Mouse (Mus musculus) midbrain, embryonic 13.5 days (tissue): ENCODE data around the gene Apol9a. TPM values are rescaled to one million over a fixed set of nuclear protein-coding genes. Genes with fewer than 3 reads are reported as not detected.
"Not testable (repeated sequence)": the region's sequence is repeated elsewhere in the genome, so short reads cannot be mapped to it uniquely, and the experiment has no call there.

Source experiments
- ATAC-seq: fragments of 200-750 bp; cut with Nextera tagmentation; 2 replicates; pipeline ENCODE4 v1.8.0; 2017; ENCODE audit warnings: mild to moderate bottlenecking, moderate TSS enrichment, moderate library complexity
- H3K27ac ChIP-seq: fragments of 300-500 bp; sonication (generic); 2 replicates; pipeline ENCODE4 v1.5.1; 2015; ENCODE audit warnings: inconsistent platforms, mild to moderate bottlenecking, moderate library complexity
- H3K27me3 ChIP-seq: fragments of 300-500 bp; sonication (generic); 2 replicates; pipeline ENCODE4 v1.6.1; 2015; ENCODE audit warnings: mild to moderate bottlenecking, inconsistent platforms
- H3K36me3 ChIP-seq: fragments of 300-500 bp; sonication (generic); 2 replicates; pipeline ENCODE4 v1.6.1; 2015; ENCODE audit warnings: mild to moderate bottlenecking, inconsistent platforms
- H3K4me1 ChIP-seq: fragments of 300-500 bp; sonication (generic); replicated peaks from 2 replicates; pipeline ENCODE4 v1.6.1; 2015; ENCODE audit warnings: inconsistent platforms
- H3K4me2 ChIP-seq: fragments of 300-500 bp; sonication (generic); replicated peaks from 2 replicates; pipeline ENCODE4 v1.6.1; 2015; ENCODE audit warnings: moderate library complexity, mild to moderate bottlenecking, inconsistent platforms
- H3K4me3 ChIP-seq: fragments of 300-500 bp; sonication (generic); replicated peaks from 2 replicates; pipeline ENCODE4 v1.5.1; 2015; ENCODE audit warnings: mild to moderate bottlenecking, inconsistent platforms
- H3K9ac ChIP-seq: fragments of 300-500 bp; sonication (generic); replicated peaks from 2 replicates; pipeline ENCODE4 v1.6.1; 2015; ENCODE audit warnings: mild to moderate bottlenecking, inconsistent platforms
- H3K9me3 ChIP-seq: fragments of 300-500 bp; sonication (generic); 2 replicates; pipeline ENCODE4 v1.6.1; 2016; ENCODE audit warnings: mild to moderate bottlenecking, inconsistent platforms
- WGBS: fragments of 180-500 bp; shearing (Covaris S2); methylation state at CpG from one replicate; pipeline ENCODE4 v1.1.7; 2015; 5-methylcytosine and 5-hydroxymethylcytosine counted together
- polyA plus RNA-seq: library from polyadenylated mRNA; unstranded; fragments of >200 nt; fragmentation: Nextera tagmentation; extraction: Ambion mirVana; gene quantifications from 2 replicates; pipeline ENCODE4 v1.2.1, GENCODE M21; 2015

Gene Apol9a
- polyA plus RNA-seq, 1 experiment from 2014 or later, result not detected

GRCm38 (mm10) chr15:77399027-77399426, 11.9 kb downstream of the Apol9a start, which contains the start of gene Apol7a:
Gene Apol7a, minus strand, starts transcription at chr15:77399110.
- H3K27ac ChIP-seq, H3K9me3 ChIP-seq, H3K4me3 ChIP-seq, H3K9ac ChIP-seq, H3K36me3 ChIP-seq, H3K4me2 ChIP-seq, H3K4me1 ChIP-seq, ATAC-seq, H3K27me3 ChIP-seq: not testable (repeated sequence)
- WGBS, result 62% methylated on average over 9 of the region's 9 CpGs

DNA sequence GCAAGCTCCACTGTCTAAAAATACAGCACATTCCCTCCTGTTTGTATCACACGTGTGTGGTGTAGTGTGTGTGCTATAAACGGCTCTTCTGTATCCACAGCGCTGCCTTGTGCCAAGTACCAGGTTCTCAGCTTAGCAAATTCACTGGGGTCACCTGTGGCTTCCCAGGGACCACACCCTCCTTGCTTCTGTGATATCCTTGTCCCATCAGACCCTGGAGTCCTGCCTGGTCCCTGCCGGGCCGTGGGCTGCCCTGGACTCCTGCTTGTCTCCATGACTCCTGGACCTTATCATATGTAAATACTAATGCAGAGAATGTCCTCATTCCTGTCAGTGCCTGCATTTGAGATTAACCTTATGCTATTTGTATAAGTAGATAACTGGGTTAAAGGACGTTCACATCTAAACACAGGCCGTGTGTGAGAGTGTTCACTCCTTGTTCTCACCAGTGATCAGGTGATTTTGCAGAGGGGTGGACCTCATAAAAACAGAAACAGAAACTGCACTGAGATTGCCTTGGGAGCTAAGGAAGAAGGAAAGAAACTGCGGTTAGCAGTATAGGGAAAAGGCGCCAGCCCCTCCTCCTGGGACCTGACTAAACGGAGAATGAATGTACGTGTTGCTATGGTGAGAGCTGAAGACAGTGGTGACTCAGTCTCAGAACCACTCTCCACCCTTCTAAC, 13.3 kb downstream of the Apol9a start:
- H3K27me3 ChIP-seq, H3K36me3 ChIP-seq, H3K9ac ChIP-seq, H3K9me3 ChIP-seq, H3K4me1 ChIP-seq, ATAC-seq, H3K4me3 ChIP-seq, H3K27ac ChIP-seq, H3K4me2 ChIP-seq: not testable (repeated sequence)
- WGBS, result 78% methylated on average over 11 of the region's 11 CpGs

- ATAC-seq, H3K9ac ChIP-seq, H3K27me3 ChIP-seq, H3K36me3 ChIP-seq, H3K4me3 ChIP-seq, H3K27ac ChIP-seq, H3K4me1 ChIP-seq, H3K4me2 ChIP-seq, H3K9me3 ChIP-seq: not testable (repeated sequence)
- WGBS, result 72% methylated on average over 3 of the region's 3 CpGs
Measured at GRCm38 (mm10) chr15:77393832-77394231, 17.1 kb downstream of the Apol9a start.

DNA sequence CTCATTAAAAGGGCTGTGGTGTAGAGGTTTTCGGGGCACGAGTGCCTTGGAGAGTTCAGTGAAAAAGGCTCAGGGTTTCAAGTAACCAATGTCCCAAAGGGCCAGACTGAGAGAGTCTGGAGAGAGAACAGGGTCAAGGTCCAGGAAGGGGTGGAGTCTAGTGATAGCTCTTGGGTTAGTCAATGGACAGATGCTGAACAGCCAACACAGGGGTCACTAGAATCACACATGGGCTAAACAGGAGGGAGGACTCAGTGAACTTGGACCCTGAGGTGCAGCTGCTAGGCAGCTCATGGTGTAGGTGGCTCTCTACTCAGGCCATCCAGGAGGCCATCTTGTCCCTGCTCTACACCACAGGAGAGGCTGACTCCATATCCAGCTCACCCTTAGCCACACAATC, 23.5 kb downstream of the Apol9a start:
- H3K27ac ChIP-seq, result no peak overlapping the region
- H3K9me3 ChIP-seq, result no peaks in the 10 kb centered on the region
- no peaks in the 10 kb centered on the region for H3K27me3 ChIP-seq
- no peak overlapping the region for H3K9ac ChIP-seq
- no peak for ATAC-seq
- 93% methylated on average over 2 of the region's 2 CpGs for WGBS
- H3K36me3 ChIP-seq, result no peaks in the 10 kb centered on the region
- no peak overlapping the region for H3K4me3 ChIP-seq
- H3K4me1 ChIP-seq, result no peaks in the 10 kb centered on the region
- no peak overlapping the region for H3K4me2 ChIP-seq

GRCm38 (mm10) chr15:77384340-77385030, 26.4 kb downstream of the Apol9a start:
- H3K27me3 ChIP-seq, result no peaks in the 10 kb centered on the region
- no peak overlapping the region for H3K4me3 ChIP-seq
- H3K9me3 ChIP-seq, result no peaks in the 10 kb centered on the region
- no peak for ATAC-seq
- H3K4me1 ChIP-seq, result no peaks in the 10 kb centered on the region
- no peaks in the 10 kb centered on the region for H3K36me3 ChIP-seq
- H3K9ac ChIP-seq, result no peak overlapping the region
- H3K27ac ChIP-seq, result no peak overlapping the region
- H3K4me2 ChIP-seq, result no peak overlapping the region
- 94% methylated on average over 7 of the region's 7 CpGs for WGBS

DNA sequence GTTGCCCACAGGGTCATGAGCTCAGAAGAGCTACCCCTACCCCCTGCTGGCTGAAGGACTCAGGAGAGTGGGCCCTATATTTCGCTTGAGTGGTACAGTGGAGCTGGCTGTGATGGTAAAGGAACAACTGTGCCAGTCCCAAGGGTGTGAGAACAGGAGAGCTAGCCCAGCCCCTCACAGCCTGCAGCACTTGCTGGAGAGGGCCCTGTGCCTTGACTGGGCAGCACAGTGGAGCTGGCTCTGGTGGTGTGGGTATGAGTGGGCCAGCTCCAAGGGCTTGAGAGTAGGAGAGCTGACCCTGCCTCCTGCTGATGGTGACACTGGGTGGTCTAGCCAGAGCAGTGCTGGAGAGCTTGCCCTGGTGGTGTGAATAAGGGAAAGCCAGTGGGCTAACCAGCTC, 28.1 kb downstream of the Apol9a start:
- Histone ChIP-seq H3K36me3 (no peaks in the 10 kb centered on the region), H3K4me1 (no peaks in the 10 kb centered on the region)
- 73% methylated on average over 1 of the region's 1 CpGs for WGBS

GRCm38 (mm10) chr15:77382271-77382850, 28.6 kb downstream of the Apol9a start:
- WGBS, result 87% methylated on average over 11 of the region's 11 CpGs
- H3K36me3 ChIP-seq, result no peaks in the 10 kb centered on the region

More for the DNA sequence above, 28.1 kb downstream of the Apol9a start:
- Histone ChIP-seq H3K27ac (no peak overlapping the region), H3K4me3 (no peak overlapping the region), H3K4me2 (no peak overlapping the region), H3K9me3 (no peaks in the 10 kb centered on the region), H3K9ac (no peak overlapping the region), H3K27me3 (no peaks in the 10 kb centered on the region)
- ATAC-seq, result no peak

GRCm38 (mm10) chr15:77381481-77381880, 29.5 kb downstream of the Apol9a start:
- Histone ChIP-seq H3K27ac (no peak overlapping the region), H3K36me3 (no peaks in the 10 kb centered on the region), H3K27me3 (no peaks in the 10 kb centered on the region), H3K9ac (no peak overlapping the region), H3K4me1 (no peaks in the 10 kb centered on the region), H3K4me3 (no peak overlapping the region), H3K9me3 (no peaks in the 10 kb centered on the region), H3K4me2 (no peak overlapping the region)
- WGBS, result 81% methylated on average over 6 of the region's 6 CpGs
- no peak for ATAC-seq

More at GRCm38 (mm10) chr15:77382271-77382850, 28.6 kb downstream of the Apol9a start:
- no peak for ATAC-seq
- Histone ChIP-seq H3K4me3 (no peak overlapping the region), H3K9ac (no peak overlapping the region), H3K9me3 (no peaks in the 10 kb centered on the region), H3K27me3 (no peaks in the 10 kb centered on the region), H3K4me2 (no peak overlapping the region), H3K4me1 (no peaks in the 10 kb centered on the region), H3K27ac (no peak overlapping the region)

DNA sequence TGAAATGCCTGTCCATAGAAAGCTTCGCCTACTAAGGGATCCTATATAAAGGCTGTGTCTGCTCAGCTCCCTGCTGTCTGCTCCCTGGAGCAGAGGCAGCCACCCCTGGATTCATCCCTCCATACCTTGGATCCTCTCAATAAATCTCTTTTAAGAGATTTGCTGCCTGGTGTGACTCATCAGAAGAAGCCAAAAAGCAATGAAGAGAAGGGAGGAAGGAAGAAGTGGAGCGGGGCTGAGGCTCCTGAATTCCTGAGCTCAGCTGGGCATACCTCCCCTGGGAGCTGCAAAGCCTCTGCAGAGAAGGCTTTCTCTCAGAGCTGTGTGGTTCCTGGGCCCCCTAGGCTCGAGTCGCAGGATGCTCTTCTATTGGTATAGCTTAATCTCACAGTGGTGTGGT, 31.0 kb downstream of the Apol9a start:
- Histone ChIP-seq H3K9me3 (no peaks in the 10 kb centered on the region), H3K27me3 (no peaks in the 10 kb centered on the region), H3K36me3 (no peaks in the 10 kb centered on the region), H3K9ac (no peak overlapping the region), H3K4me1 (no peaks in the 10 kb centered on the region), H3K27ac (no peak overlapping the region), H3K4me3 (no peak overlapping the region), H3K4me2 (no peak overlapping the region)
- 34% methylated on average over 4 of the region's 4 CpGs for whole genome bisulfite sequencing
- no peak for ATAC-seq

DNA sequence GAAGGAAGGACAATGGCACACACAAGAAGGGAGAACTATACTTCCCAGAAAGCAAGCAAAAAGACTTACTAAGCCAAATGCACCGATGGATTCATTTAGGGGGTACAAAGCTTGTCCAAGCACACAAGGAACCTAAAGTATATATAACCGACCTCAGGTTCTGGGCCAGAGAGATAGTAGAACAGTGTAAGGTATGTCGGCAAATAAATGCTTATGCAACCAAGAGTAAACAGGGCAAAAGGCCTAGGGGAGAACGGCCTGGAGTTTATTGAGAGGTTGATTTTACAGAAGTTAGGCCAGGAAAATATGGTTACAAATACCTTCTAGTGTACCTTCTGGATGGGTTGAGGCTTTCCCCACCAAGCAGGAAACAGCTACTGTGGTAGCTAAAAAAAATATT, 33.5 kb downstream of the Apol9a start:
- H3K9ac ChIP-seq, result no peak overlapping the region
- no peaks in the 10 kb centered on the region for H3K9me3 ChIP-seq
- H3K4me3 ChIP-seq, result no peak overlapping the region
- H3K4me1 ChIP-seq, result no peaks in the 10 kb centered on the region
- WGBS, result 95% methylated on average over 4 of the region's 4 CpGs
- no peaks in the 10 kb centered on the region for H3K27me3 ChIP-seq
- no peaks in the 10 kb centered on the region for H3K36me3 ChIP-seq
- ATAC-seq, result no peak
- H3K4me2 ChIP-seq, result no peak overlapping the region
- H3K27ac ChIP-seq, result no peak overlapping the region

DNA sequence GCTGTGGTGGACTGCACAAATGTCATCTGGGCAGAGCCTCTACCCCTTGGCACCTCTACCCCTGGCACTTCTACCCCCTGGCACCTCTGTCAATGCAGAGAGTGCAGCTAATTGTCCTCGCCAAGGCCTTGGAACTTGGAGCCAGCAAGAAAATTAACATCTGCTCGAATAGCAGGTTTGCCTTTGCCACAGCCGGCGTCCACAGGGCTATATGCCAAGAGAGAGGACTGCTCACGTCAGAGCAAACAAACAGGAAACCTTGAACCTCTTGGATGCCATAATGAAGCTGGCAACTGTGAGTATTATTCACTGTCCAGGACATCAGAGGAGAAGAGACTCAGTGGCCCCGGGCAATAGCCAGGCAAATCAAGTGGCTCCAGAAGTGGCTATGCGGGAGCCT, 34.0 kb downstream of the Apol9a start:
- H3K4me3 ChIP-seq, result no peak overlapping the region
- H3K9ac ChIP-seq, result no peak overlapping the region
- H3K36me3 ChIP-seq, result no peaks in the 10 kb centered on the region
- no peak overlapping the region for H3K27ac ChIP-seq
- 87% methylated on average over 7 of the region's 7 CpGs for WGBS
- H3K9me3 ChIP-seq, result no peaks in the 10 kb centered on the region
- no peak overlapping the region for H3K4me2 ChIP-seq
- no peaks in the 10 kb centered on the region for H3K27me3 ChIP-seq
- no peaks in the 10 kb centered on the region for H3K4me1 ChIP-seq
- no peak for ATAC-seq

DNA sequence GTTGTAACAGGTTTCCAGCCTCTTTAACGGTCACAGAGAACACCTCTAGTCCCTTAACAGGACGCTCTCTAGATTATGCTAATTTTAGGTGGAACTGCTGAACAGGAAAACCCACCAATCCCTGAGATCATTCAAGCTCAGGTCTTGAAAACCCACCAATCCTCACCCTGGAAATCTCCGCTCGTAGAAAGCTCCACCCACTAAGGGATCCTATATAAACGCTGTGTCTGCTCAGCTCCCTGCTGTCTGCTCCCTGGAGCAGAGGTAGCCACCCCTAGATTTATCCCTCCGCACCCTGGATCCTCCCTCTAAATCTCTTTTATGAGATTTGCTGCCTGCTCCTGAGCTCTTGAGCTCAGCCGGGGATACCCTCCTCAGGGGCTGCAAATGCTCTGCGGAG, 40.3 kb downstream of the Apol9a start:
- no peak overlapping the region for H3K27ac ChIP-seq
- H3K9me3 ChIP-seq, result no peaks in the 10 kb centered on the region
- ATAC-seq, result no peak
- WGBS, result 90% methylated on average over 8 of the region's 8 CpGs
- no peaks in the 10 kb centered on the region for H3K36me3 ChIP-seq
- no peak overlapping the region for H3K4me2 ChIP-seq
- H3K4me3 ChIP-seq, result no peak overlapping the region
- H3K4me1 ChIP-seq, result peaks cover 19% of the 10 kb centered on the region
- H3K27me3 ChIP-seq, result no peaks in the 10 kb centered on the region
- no peak overlapping the region for H3K9ac ChIP-seq
